Mouse (Mus musculus): ENCODE data around the gene Acod1.

- TF ChIP-seq POLR2A (IDR thresholded peaks at IDR 0.05; ENCODE audit: insufficient read depth, low read depth, low read length) (no peak), CTCF (IDR thresholded peaks at IDR 0.05; ENCODE audit: insufficient read depth, low read depth, low read length) (no peak)
These were observed 40.0 kb downstream of the Acod1 start for GRCm38 (mm10) chr14:103086671-103087324.

All from olfactory bulb, adult 2 months (tissue).